Mouse (Mus musculus): ENCODE measurements around the gene Ldb3. TPM values are rescaled to one million over a fixed set of nuclear protein-coding genes. Genes with fewer than 3 reads are reported as not detected.

Gene Ldb3
- total RNA-seq, 2 experiments from 2014 or later: 2,135 to 2,411 TPM

DNA sequence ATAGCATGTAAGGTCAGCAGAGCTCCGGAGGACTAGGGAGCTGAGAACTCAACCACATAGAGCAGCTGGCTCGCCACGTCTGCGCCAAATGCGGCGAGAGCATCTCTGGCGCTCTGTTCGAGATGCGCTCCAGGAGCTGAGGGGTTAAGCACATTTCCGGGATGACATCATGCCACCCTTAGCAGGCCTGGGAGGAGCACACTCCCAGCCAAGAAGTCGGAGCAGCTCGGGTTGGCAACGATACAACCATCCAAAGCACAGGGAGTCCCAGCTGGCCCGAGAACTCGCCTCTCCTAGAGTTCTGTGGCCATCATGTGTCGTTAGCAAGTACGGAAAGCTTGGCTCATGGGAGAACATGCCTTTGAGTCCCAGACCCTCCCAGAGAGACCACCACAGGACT is 22.8 kb downstream of the Ldb3 start:
- intact Hi-C loops (cut with DNase I): no loop called here

DNA sequence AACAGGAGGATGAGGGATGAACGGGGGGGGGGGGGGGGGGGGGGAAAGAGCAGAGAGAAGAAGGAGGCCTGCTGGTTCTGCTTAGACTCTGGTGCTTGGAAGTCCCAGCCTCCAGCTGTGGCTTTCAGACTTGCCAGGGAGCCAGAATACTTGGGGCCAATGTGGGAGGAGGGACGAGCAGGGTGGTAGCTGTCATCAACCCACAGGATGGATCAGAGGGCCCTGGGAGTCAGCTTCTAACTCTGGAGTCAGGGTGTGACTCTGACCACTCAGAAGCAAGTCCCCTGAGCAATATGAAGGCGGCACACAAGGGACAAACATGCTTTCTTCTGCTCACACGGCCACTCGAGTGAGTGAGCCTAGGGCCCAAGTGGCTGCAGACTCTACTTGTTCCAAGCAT is 23.8 kb downstream of the Ldb3 start:
- no peak for DNase-seq
- intact Hi-C loops (cut with DNase I): no loop called here

More for the DNA sequence above, 22.8 kb downstream of the Ldb3 start:
- DNase-seq: peak in 1 of 2 experiments; percentile 72

DNA sequence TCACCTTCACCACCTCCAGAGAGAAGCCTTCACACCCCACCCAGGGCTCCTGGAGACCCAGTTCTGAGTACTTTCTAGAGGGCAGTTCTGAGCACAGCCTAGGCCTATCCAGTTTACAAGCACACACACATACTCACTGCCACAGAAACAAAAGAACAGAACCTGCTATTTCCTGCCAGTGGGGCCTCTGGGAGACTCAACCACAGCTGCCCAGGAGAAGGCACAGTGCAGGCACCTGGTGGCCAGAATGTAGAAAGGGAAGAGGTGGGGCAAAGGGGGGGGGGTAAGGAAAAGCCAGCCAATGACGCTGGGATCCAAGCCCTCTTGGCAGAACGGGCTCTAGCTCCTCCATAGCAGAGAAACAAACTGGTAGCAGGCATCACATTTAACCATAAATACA is 26.1 kb downstream of the Ldb3 start:
- no peak for DNase-seq
- intact Hi-C loops (cut with DNase I): no loop called here

DNA sequence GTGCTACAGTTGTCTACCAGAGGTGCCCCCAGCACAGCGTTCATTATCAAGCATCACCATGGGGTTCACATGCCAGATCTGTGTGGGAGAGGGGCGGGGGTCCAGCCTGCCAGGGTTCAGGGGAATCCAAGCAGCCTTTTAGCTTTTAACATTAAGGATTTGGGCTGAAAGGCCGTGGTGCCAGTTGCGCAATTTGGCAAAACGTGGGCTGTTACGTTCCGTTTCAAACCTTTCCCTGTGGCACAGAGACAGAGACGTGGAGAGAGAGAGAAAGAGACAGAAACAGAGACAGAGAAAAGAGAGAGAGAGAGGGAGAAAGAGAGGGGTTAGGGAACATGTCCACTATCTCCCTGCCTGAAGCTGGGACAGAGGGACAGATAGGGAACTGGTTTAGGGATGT is 26.8 kb downstream of the Ldb3 start:
- no peak for DNase-seq
- intact Hi-C loops (cut with DNase I): no loop called here

DNA sequence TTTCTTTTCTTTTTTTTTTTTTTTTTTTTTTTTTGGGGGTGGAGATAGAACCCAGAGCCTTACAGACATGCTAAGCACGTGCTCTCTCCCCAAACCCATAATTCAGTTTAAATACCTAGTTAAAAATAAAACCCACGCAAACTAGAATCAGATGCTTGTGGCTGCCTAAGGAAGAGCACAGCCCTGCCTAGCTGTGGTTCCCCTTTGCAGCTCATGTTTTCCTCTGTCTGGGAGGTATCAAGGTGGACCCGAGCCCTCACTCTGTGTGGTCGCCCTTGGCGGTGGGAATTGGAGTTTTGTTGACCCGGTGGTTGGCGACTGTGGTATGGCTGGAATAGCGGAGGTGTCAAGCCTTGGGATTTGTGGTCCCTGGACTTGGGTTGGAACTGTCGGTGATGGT is 29.5 kb downstream of the Ldb3 start:
- peak in 1 of 2 experiments; percentile 2 for DNase-seq
- intact Hi-C loops (cut with DNase I): no loop called here

DNA sequence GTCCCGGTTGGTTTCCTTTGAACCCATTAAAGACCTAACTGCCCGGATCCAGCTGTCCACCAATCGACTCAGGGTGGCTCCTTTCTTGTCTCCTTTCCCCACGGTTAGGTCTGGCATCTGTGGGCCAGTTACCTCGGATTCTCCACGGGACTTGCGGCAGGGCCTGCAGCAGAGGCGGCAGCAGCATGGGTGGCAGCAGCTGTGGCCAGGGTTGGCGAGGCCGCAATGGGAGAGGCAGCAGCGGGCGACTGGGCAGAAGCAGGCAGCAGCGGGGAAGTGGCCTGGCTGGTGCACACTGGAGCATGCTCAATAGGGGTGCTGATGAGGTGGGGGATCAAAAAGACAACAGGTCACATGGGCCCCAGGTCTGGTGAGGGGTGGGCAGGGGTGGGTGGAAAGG is 33.3 kb downstream of the Ldb3 start:
- intact Hi-C loops (cut with DNase I): no loop called here
- DNase-seq: peak in 1 of 2 experiments; percentile 8

DNA sequence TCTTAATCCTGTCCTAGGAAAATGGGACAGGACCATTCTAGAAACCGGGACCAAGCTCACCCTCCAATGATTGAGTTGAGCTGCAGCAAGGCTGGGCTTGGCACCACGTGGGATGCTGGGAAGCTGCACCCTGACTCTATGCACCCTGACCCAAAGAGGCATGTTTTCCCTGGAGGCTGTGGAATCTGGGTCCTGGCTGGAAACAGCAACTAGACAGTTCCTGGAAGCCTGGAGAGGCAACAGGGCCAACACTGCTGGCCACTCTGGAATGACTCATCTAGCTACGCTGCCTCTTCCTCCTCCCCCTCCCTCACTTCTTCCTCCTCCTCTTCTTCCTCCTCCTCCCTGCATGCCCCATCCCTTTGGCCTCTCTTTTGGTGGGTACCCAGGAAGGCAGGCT is 34.4 kb downstream of the Ldb3 start:
- intact Hi-C loops (cut with DNase I): loop anchor here (5.0 kb wide), 2 partner anchors 182 to 1107 kb away; partner anchors contain the start of genes Mapk8 and Sncg
- DNase-seq: peak in 1 of 2 experiments; percentile 34

DNA sequence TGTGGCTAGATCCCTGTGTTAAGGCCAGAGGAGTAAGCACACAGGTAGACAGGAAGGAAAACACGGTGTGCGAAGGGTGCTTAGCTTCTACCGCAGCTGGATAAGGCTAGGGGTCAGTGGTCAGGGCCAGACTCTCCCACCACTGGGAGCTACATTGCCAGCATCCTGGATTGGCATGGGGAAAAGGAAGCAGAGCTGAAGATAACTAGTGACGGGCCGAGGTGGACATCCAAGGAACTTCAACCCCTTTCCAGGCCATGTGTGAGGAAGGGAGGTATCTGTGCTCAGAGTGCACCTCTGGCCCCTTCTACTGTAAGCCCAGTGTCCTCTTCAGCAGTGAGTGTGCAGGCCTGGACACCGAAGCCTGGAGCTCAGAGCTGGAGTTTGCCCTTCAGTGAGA is 35.0 kb downstream of the Ldb3 start:
- intact Hi-C loops (cut with DNase I): loop anchor here (5.0 kb wide), 2 partner anchors 181 to 1106 kb away; partner anchors contain the start of genes Mapk8 and Sncg
- DNase-seq: peak in 1 of 2 experiments; percentile 3

DNA sequence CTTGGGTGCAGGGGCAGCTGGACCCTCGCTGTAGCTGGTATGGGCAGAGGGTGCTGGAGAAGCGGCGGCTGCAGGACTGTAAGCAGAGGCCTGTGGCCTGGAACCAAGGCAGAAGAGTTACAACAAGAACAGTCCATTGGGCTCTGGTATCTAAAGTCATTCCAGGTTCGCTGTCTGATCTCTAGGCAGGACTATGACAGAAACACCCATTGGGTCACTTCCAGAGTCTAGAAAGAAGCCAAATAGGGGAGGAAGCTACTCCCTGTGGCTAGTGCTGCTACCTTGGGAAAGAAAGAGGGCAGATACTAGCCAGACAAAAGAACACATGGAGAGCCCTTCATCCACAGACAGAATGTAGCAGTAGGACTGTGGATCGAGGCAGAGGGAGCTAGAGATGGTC is 36.3 kb downstream of the Ldb3 start:
- intact Hi-C loops (cut with DNase I): loop anchor here (5.0 kb wide), 2 partner anchors 180 to 1105 kb away; partner anchors contain the start of genes Mapk8 and Sncg
- DNase-seq: no peak

DNA sequence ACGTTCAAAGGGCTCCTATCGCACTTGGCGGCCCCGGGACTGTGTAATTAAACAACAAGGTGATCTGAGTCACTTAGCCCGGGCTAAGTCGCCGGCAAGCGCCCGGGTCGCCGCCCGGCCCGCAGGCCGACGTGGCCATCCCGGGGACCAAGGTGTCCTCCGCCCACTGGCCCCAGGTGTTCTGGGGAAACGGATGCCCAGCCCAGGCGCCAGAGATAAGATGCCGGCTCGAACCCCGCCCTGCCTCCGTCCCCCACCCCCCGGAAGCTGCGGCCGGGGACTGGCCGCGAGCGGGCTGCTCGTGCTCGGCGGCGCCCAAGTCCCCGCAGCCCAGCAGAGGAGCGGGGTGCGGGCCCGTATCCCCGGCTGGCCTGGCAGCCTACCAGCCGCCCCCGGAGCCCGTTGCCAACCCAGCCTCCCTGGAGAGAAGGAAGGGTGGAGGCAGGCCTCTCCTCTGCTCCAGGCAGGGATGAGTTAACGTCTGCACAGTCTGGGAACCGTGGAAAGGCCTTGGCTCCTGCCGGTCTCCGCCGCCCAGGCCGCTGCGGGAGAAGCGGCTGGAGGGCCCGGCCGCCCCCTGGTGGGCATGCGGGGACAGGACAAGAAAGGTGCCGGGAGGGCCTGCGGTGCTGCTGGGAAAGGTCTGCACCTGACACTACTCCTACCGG is 39.3 kb downstream of the Ldb3 start:
- intact Hi-C loops (cut with DNase I): loop anchor here (2.0 kb wide), 1 partner anchor 90 kb away; no protein-coding TSS in a partner anchor
- peak; percentile 75 to 76 for DNase-seq

DNA sequence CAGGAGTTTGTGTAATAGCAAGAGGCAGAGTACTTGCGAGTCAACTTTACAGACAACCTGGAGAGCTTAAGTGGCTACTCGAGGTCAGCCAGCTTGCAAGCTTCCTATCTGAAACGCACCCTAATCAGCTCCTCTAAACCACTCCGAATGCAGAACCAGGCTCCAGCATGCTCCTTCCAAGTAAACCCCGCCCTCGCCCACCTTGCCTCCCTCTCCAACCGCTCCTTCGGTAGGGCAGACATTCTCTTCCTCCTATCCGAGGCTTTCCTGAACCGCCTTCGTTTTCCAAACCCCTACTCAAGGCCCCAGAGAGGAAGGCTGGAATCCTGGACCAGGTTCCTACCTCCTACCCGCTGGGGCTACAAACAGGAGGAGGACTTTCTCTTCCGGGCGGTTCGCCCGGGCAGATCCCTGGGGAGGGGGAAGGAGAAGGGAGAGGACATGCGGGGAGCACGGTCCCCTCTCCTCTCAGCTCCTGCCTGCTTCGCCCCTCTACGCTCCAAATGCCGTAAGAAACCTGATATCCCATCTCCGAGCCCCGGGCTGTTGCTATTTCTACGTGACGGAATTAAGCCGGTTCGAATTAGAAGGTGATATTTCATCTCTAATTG is 40.0 kb downstream of the Ldb3 start:
- intact Hi-C loops (cut with DNase I): loop anchor here (2.0 kb wide), 1 partner anchor 90 kb away; no protein-coding TSS in a partner anchor

DNA sequence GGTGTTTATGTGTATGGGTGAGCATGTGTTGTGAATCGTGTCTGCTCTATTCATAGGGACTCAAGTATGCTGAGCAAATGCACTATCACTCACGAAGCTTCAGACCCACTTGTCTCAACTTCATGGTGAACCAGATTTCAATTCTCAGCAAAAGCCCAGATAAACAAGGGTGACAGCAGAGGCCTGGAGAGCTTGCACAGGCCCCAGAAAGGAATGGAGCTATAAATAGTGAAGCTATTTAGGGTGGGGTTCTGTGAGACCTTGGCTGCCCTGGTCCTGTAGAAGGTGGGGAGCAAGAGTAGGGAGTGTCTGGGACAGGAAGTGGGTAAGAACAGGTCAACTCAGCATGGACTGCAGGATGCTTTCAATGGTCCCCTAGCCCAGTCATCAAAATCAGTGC is 43.9 kb downstream of the Ldb3 start:
- DNase-seq: no peak
- intact Hi-C loops (cut with DNase I): no loop called here

More for the DNA sequence above, 40.0 kb downstream of the Ldb3 start:
- peak; percentile 67 to 76 for DNase-seq

DNA sequence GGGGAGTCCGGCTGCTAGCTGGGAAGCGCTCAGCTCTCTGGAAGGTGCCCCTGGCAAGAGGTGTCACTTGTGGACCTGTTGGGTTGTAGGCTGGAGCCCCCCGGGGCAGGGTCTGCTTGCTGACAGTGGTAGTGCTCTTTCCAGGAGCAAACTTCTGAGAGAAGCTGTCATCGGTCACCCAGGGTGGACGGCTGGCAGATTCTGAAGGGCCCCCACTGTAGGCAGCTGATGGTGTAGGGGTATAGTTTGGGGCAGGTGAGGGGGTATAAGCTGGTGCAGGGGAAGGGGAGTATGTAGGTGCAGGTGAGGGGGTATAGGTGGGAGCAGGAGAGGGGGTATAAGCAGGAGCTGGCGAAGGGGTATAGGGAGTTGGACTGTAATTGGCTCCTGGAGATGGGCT is 44.5 kb downstream of the Ldb3 start:
- no peak for DNase-seq
- intact Hi-C loops (cut with DNase I): no loop called here

DNA sequence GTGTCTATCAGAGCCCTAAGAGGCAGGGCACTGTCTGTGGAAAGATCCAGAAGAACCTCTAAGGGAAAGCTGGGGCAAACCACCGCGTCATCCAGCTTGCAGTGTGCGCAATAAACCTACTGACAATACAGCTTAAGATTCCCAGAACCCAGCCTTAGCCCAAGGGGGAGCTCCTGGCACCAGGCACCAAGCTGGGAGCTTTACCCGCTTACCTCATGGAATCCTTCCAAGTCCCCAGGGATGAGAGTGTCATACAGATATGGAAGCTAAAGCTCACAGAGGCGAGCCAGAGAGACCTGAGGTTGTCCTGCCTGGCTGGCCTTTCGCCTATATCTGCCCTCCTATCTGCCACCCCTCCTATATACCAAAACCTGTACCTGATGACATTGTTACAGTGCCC is 44.9 kb downstream of the Ldb3 start:
- intact Hi-C loops (cut with DNase I): no loop called here

DNA sequence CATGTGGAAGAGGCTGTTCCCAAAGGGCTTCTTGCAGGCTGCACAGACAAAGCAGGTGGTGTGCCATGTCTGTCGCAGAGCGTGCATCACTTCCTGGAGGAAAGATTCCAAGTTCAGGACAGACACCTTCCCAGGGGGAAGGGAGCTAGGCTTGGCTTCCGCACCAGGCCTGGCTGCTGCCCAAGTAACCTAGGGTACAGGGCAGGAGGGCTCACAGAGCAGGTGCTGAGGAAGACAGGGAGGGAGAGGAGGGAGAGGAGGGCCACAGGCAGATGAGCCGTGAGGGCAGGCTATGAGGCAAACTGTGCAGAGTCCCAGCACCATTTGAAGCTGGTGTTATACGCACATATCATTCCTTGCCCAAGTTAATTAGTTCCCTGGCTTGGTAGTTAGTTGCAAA is 46.6 kb downstream of the Ldb3 start:
- no peak for DNase-seq
- intact Hi-C loops (cut with DNase I): no loop called here

More for the DNA sequence above, 44.9 kb downstream of the Ldb3 start:
- no peak for DNase-seq

DNA sequence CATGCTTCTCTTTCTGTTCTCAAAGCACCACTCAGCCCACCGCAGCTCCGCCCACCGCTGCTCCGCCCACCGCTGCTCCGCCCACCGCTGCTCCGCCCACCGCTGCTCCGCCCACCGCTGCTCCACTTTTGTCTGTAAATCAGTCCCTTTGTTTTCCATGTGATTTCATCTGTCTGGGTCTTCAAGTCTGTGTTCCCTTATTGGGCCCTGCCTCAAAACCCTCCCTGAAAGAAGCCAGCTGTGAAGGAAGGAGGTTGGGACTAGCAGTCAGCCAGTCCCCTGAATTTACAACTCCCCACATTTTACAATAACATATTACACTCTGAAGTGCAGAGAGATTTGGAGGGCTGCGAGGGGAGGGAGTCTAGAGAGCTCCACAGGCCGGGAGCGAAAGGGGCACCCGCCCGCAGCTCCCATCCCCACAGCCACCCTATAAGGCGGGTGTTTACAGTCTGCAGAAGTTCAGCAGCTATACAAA is 47.8 kb downstream of the Ldb3 start:
- intact Hi-C loops (cut with DNase I): no loop called here
- DNase-seq: peak; percentile 37 to 52

DNA sequence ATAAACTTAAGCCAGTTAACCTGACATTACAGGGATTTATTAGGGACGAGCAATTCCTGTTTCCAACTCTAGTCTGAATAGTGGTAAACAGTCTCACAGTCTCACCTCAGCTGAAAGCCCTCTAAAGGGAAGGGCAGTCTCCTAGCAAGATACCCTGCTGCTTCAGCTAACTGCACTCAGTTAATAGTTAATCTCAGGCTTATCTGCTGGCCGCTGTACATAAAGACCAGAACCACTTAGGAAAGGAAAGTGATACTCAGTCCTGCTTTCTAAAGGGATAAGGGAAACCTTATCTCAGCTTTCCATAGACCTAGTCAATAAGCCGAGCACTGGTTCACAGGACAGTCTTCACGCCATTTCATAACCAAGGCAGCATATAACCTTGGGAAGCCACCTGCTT is 52.6 kb downstream of the Ldb3 start:
- DNase-seq: no peak
- intact Hi-C loops (cut with DNase I): no loop called here

DNA sequence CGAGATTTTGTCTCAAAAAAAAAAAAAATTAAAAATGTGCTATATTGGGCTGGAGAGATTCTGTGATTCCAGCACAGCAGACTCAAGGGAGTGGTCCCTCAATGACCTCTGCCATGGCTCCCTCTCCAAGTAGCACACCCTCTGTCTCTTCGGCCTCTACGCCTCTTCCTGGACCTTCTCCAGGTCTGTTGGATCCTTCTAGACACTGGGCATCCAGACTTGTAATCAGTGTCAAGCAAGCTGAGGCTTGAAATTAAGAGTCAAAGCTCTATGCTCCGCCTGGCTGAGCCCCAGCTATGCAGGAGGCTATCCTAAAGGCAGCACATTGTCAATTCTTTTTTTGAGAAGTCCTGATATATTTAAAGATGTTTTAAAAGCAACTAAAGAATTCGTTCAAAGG is 54.9 kb downstream of the Ldb3 start:
- intact Hi-C loops (cut with DNase I): no loop called here

DNA sequence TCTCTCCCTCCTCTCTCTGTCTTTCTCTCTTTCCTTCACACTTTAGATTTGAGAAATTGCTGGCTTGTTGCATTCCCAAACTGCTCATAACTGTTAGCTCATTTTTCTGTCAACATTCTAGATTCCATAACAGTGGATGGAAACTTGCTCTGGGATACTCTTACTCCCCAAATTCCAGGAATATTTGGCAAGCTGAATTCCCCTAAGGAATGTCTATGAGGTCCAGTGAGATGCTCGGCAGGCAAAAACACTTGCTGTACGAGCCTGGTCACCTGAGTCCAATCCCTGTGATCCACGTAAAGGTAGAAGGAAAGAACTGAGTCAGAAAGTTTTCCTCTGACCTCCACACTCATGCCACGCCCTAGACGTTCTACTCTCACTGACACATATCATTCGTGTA is 55.9 kb downstream of the Ldb3 start:
- intact Hi-C loops (cut with DNase I): no loop called here
- DNase-seq: no peak

More for the DNA sequence above, 54.9 kb downstream of the Ldb3 start:
- no peak for DNase-seq

DNA sequence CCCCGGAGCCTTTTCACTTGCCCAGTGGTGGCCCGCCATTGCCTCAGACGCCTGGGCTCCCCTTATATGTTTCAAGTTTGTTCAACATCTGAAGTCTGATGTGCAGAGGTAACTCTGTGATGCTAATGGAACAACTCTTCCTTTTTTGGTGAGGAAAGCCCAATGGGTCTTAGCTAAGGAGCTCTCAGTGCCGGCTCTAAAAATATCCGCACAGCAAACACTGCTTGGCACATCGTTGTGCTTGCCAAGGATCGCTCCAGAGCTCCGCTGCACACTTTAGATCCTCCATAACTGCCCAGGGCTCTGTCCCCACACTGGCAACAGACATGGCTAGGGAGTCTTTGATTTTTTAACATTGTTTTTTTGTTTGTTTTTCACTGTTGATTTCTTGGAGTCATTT is 59.7 kb downstream of the Ldb3 start:
- DNase-seq: no peak
- intact Hi-C loops (cut with DNase I): no loop called here

DNA sequence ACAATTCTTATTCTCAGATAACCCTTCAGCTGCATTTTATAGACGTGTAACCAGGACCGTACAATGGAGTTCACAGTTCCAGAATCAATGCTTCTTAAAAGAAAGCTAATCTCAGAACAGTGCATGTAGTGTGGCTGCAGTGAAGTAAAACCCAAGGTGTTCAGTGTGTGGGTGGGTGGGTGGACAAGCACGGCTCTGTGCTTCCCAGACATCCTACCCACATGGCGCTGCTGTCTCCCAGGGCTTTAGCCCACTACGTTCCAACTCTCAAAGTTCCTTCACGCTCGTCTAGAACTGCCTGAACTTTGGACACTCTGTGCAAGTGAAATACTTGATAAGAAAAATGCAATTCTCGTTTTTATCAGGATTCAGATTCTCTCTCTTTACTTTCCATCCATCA is 65.8 kb downstream of the Ldb3 start, which contains the start of gene 9230112D13Rik:
Gene 9230112D13Rik (minus strand): TSS at position 101 of the 400 bp plus-strand sequence.
- DNase-seq: no peak
- intact Hi-C loops (cut with DNase I): no loop called here

Data from gastrocnemius, postnatal 36 days (tissue).